Mouse (Mus musculus): ENCODE results near the gene Clic3.

The Clic3 gene

GRCm38 (mm10) chr2:25442682-25443081 lies 14.0 kb upstream of the Clic3 start:
- no peak for DNase-seq (ENCODE audit: low spot score in 2 of 2)

- no peak for DNase-seq (ENCODE audit: low spot score in 2 of 2)
Measured at GRCm38 (mm10) chr2:25450853-25451647, 5.6 kb upstream of the Clic3 start.

- DNase-seq (ENCODE audit: low spot score in 2 of 2), result no peak
Measured at GRCm38 (mm10) chr2:25452951-25453350, 3.7 kb upstream of the Clic3 start.

- no peak for DNase-seq (ENCODE audit: low spot score in 2 of 2)
Measured at GRCm38 (mm10) chr2:25457022-25457896, 621 bp downstream of the Clic3 start.

- no peak for DNase-seq (ENCODE audit: low spot score in 2 of 2)
Measured at GRCm38 (mm10) chr2:25458911-25459310, 2.3 kb downstream of the Clic3 start.

- no peak for DNase-seq (ENCODE audit: low spot score in 2 of 2)
Measured at GRCm38 (mm10) chr2:25460135-25460534, 3.5 kb downstream of the Clic3 start.

GRCm38 (mm10) chr2:25460551-25461309 lies 4.1 kb downstream of the Clic3 start, which contains the start of gene Paxx:
Gene Paxx, minus strand, starts transcription at chr2:25461094.
- peak; percentile 95 to 96 for DNase-seq (ENCODE audit: low spot score in 2 of 2)

- no peak for DNase-seq (ENCODE audit: low spot score in 2 of 2)
Measured at GRCm38 (mm10) chr2:25461407-25461806, 4.8 kb downstream of the Clic3 start.

- no peak for DNase-seq (ENCODE audit: low spot score in 2 of 2)
Measured at GRCm38 (mm10) chr2:25463630-25464029, 7.0 kb downstream of the Clic3 start.

GRCm38 (mm10) chr2:25465256-25465655 lies 8.6 kb downstream of the Clic3 start:
- no peak for DNase-seq (ENCODE audit: low spot score in 2 of 2)

GRCm38 (mm10) chr2:25465816-25466635 lies 9.4 kb downstream of the Clic3 start:
- no peak for DNase-seq (ENCODE audit: low spot score in 2 of 2)

GRCm38 (mm10) chr2:25467606-25468303 lies 11.1 kb downstream of the Clic3 start:
- DNase-seq (ENCODE audit: low spot score in 2 of 2), result no peak

GRCm38 (mm10) chr2:25468962-25469915 lies 12.6 kb downstream of the Clic3 start:
- DNase-seq (ENCODE audit: low spot score in 2 of 2), result peak; percentile 33 to 44

GRCm38 (mm10) chr2:25469969-25470368 lies 13.3 kb downstream of the Clic3 start, which contains the start of gene Ptgds:
Gene Ptgds, minus strand, starts transcription at chr2:25470046.
- no peak for DNase-seq (ENCODE audit: low spot score in 2 of 2)

GRCm38 (mm10) chr2:25472550-25472949 lies 15.9 kb downstream of the Clic3 start:
- no peak for DNase-seq (ENCODE audit: low spot score in 2 of 2)

GRCm38 (mm10) chr2:25477541-25477940 lies 20.9 kb downstream of the Clic3 start:
- DNase-seq (ENCODE audit: low spot score in 2 of 2), result no peak

GRCm38 (mm10) chr2:25477967-25478675 lies 21.5 kb downstream of the Clic3 start:
- peak; percentile 56 to 66 for DNase-seq (ENCODE audit: low spot score in 2 of 2)

GRCm38 (mm10) chr2:25479551-25480311 lies 23.1 kb downstream of the Clic3 start:
- DNase-seq (ENCODE audit: low spot score in 2 of 2), result no peak

All from frontal cortex, postnatal 36 days (tissue).